Mouse (Mus musculus) spleen, adult 18-20 months (tissue): ENCODE data around the gene Fam166b.

Experiments
- DNase-seq, 2 experiments: peaks; one replicate each; pipeline ENCODE4 v3.0.0; 2022; ENCODE audit warnings: mixed read lengths in 2 of 2

Fam166b gene

DNA sequence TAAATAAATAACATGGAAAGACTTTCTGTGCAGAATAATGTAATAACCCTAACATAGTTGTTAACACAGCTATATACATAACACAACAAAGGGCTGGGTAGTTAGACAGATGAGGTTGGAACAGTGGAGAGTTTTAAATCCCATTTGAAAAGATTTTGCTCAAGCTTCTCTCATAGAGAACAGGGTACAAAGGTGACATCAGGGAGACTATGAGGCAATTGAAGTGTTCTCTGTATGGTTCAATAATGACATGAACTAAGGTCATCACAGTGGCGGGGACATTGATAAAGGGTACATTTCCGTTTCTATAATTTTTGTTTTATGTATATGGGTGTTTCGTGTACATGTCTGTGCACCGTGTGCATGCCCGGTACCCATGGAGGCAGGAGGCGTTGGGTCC is 49.3 kb downstream of the Fam166b start:
- no peak for DNase-seq
